Mouse (Mus musculus) cerebellum, adult 11-12 months (tissue): ENCODE results near the gene Dcun1d5.
"Not testable (repeated sequence)": the region's sequence is repeated elsewhere in the genome, so short reads cannot be mapped to it uniquely, and the experiment has no call there.

Experiments
- DNase-seq: peaks from one replicate; pipeline ENCODE4 v3.0.0; 2022

Gene Dcun1d5

DNA sequence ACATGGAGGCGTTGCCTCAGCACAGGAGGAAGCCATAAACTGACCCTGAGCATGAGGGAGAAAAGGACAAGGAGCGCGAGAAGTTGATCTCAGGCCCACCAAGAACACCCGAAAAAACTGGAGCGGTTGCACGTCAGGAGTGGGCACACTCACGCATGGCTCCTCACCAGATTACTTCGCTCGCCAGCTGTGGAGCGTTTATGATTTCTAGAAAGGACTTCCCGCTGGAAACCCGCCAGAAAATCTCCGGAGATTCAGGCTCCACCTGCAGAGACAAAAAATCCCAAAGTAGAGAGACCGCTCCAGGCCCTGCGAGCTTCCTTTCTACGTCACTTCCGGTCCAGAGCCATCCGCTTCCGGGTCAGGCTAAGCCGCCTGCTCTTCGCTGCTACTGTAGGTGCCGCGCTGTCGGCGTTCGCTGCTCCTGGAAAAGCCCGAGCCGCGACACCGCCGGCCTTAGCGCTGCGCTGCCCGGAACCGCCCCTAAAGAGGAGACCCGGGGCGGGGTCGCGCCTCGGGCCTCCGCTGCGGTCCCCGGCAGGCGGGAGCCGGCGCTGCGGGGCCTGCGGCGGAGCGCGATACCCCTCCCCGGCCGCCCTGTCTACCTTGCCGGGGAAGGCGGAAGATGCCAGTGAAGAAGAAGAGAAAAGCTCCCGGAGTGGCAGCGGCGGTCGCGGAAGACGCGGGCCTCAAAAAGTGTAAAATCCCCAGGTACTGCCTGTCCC lies at the start of gene Dcun1d5, which contains the start of gene Dync2h1:
TSS of gene Dcun1d5 (plus strand) at position 349 of the 725 bp plus-strand sequence.
TSS of gene Dync2h1 (minus strand) at position 275 of the 725 bp plus-strand sequence.
- peak; percentile 91 for DNase-seq

DNA sequence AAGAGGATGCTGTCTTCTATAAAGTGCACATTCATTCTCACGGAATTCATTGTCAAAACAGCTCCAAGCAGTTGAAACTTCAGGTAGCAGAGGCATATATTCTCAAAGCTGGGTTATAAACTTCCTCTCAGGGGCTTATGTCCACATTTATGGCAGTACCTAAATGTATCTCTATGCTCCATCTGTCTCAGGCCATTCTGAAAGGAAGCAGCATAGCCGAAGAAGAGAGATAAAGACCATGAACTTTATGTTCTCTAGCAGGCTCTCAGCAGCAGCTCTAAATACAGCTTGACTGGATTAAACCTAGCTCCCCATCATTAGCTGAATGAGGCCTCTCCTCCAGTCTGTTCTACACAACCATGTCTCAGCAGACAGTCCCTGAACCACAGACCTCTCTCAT lies 29.9 kb upstream of the Dcun1d5 start:
- no peak for DNase-seq

DNA sequence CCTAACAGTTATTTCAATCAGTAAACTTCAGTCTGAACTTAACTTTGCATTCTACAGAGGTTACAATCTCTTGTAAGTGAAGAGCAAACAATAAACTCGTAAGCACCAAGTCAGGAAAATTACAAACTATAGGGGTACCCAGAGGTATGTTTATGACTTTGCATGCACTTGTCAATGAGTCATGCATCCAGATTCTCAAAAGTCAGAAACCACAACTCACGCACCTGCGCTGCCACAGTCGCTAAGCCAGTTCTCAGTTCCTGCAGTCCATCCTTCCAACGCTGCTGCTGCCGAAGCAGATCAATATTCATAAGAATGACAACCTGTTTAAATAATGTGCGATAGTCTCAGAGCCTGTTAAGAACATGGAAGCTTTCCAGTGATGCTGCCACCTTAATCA lies 25.7 kb upstream of the Dcun1d5 start:
- no peak for DNase-seq

- DNase-seq = no peak
These were observed 24.6 kb upstream of the Dcun1d5 start for GRCm38 (mm10) chr9:7159718-7160117.

- no peak for DNase-seq
These were observed 23.6 kb upstream of the Dcun1d5 start for GRCm38 (mm10) chr9:7160688-7161087.

GRCm38 (mm10) chr9:7167339-7167998 lies 16.9 kb upstream of the Dcun1d5 start:
- no peak for DNase-seq

GRCm38 (mm10) chr9:7173756-7174155 lies 10.6 kb upstream of the Dcun1d5 start:
- DNase-seq = no peak

GRCm38 (mm10) chr9:7176618-7177610 lies 7.4 kb upstream of the Dcun1d5 start:
- DNase-seq = peak; percentile 91

- DNase-seq = no peak
These were observed 574 bp downstream of the Dcun1d5 start for GRCm38 (mm10) chr9:7184897-7185291.

- not testable (repeated sequence) for DNase-seq
These were observed 6.4 kb downstream of the Dcun1d5 start for GRCm38 (mm10) chr9:7190694-7191093.

GRCm38 (mm10) chr9:7216240-7216639 lies 31.9 kb downstream of the Dcun1d5 start:
- DNase-seq = no peak

GRCm38 (mm10) chr9:7221024-7221423 lies 36.7 kb downstream of the Dcun1d5 start:
- no peak for DNase-seq

GRCm38 (mm10) chr9:7221460-7221859 lies 37.1 kb downstream of the Dcun1d5 start:
- DNase-seq = no peak

DNA sequence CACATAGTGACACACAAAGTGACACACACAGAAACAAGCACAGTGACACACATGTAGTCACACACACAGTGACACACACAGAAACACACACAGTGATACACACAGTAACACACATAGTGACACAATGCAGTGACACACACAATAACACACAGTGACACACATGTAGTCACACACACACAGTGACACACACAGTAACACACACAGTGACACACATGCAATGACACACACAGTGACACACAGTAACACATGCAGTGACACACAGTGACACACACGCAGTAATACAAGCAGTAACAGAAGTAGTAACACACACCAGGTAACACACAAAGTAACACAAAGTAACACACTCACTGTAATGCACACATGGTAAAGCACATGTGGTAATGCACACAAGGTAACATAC lies 54.3 kb downstream of the Dcun1d5 start:
- DNase-seq = no peak

GRCm38 (mm10) chr9:7239967-7240366 lies 55.6 kb downstream of the Dcun1d5 start:
- DNase-seq = no peak

- no peak for DNase-seq
These were observed 68.7 kb downstream of the Dcun1d5 start for GRCm38 (mm10) chr9:7252797-7253654.
